Mouse (Mus musculus) adrenal gland, adult 8-10 months (tissue): ENCODE measurements at regions not wholly inside any gene's neighbourhood (a gene's known extent, or its start where the extent isn't known, plus 50 kb on each side); places are given as distances from the start of the nearest gene placed in this dataset.
A peak's percentile ranks its signal among the peaks of the same experiment; 100 is the strongest.
"Not testable (repeated sequence)": the region's sequence is repeated elsewhere in the genome, so short reads cannot be mapped to it uniquely, and the experiment has no call there.

Source experiments
- DNase-seq: peaks from one replicate; pipeline ENCODE4 v3.0.0; 2022

DNA sequence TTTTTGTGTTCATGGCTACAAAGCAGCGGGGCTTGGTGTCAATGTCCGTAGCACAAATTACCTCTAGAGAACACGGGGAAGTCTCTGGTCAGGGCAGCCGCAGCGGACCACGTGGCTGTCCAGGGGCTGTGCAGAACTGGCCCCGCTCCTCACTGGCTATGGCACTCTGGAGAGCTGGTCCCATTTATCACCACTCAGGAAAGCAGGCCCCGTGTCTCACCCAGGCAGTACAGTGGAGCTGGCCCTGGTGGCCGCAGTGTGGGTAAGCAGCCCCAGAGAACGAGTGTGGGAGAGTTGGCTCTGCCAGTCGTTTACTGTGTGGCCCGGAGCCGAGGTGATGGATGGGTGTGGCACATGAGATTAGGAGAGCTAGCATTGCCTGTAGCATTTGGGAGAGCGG lies 163.8 kb downstream of the Csl start:
- DNase-seq = no peak

DNA sequence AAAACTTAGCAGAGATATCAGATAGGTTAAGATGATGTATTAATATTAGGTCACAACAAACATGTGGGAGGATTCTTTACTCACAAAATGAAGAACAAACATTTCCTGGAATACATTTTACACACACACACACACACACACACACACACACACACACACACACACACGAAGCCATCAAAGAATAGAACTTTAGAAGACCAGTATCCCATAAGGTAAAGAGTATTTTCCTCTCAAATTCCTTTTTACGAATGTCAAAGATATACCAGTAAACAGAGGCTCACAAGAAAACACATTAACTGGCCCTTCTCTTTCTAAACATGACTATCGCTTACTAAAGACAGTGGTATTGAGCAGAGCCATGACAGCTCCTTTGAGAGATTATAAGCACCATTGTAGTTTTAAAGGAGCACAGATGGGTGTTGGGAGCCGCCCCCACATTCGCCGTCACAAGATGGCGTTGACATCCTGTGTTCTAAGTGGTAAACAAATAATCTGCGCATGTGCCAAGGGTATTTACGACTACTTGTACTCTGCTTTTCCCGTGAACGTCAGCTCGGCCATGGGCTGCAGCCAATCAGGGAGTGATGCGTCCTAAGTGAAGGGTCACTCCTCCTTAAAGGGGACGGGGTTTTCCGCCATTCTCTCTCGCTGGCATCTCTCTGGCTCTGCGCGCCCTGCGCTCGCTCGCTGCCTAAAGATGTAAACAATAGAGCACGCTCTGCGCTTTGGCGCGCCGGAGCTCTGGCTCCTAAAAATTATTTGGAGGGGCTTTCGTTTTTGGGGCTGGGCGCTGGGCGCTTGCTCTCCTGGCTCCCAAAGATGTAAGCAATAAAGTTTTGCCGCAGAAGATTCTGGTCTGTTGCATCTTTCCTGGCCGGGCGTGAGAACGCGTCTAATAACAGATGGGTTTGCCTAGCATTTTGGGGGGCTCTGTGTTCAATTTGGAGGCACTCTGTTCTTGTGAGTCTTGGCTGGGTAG lies 160.0 kb downstream of the Csl start:
- DNase-seq = not testable (repeated sequence)

DNA sequence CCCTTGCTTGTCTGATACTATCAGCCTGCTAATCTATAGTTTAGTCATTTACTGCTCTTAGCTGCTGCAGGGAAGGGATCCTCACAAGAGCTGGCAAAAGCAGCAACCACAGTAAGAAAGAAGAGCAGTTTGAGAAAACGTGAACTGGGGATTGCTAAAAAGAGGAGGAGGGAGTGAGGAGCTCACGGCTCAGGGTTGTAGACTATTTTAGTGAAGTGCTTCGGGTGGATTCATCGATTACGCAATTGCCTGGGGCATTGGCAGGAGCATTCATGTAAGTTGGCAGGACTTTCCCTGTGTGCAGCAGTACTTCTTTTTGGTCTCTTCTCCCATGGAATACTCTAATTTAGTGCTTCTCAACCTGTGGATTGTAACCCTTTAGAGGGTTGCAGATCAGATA lies 157.1 kb downstream of the Csl start:
- DNase-seq = peak; percentile 28

DNA sequence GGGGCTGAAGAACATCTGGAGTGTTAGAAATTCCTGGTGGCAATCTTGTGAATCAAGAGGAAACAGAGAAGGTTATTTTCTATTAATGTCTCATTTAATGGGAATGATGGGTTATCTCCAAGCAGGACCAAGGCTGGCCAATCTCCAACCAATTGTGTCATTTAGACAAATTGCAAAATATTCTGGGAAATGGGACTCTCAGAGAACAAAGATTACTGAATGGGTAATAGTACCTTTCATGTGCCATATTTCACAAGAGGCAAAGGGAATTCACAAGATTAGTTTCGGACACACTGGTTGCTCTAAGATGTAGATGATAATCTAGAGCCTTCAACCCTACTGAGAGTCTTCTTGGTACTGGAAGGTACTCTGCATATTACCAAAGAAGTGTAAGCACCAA lies 155.3 kb downstream of the Csl start:
- no peak for DNase-seq

DNA sequence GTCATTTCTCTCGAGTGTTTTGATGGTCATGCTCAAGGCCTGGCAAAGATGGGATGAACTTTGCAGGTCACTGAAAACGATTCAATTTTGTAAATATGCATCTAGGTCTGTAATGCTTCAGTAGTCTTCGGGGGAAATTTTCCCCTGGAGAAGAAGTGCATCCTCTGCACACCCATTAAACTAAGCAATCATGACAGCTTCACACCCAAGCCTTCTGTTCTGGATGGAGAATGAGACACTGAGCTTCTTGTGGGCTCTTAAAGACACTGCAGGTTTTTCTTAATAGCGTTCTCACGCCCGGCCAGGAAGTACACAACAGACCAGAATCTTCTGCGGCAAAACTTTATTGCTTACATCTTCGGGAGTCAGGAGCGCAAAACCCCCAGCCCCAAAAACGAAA lies 151.0 kb downstream of the Csl start:
- no peak for DNase-seq

DNA sequence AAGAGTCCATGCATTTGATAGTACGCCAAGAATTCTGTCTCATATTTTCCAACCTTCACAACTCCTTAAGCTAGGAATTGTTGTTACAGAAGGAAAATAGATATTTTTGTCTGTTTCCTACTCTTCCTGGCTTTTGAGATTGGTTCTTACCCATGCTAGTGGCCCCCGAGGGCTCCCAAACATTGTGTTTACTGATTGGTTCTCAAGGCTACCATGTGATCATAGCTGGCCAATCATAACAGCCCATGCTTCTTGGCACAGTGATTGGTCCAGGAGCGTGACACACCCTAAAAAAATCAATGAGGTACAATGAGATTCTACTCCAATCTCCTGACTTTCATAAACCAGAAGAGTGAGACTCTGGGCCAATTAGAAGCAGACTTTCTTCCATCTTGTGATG lies 150.0 kb downstream of the Csl start:
- no peak for DNase-seq

DNA sequence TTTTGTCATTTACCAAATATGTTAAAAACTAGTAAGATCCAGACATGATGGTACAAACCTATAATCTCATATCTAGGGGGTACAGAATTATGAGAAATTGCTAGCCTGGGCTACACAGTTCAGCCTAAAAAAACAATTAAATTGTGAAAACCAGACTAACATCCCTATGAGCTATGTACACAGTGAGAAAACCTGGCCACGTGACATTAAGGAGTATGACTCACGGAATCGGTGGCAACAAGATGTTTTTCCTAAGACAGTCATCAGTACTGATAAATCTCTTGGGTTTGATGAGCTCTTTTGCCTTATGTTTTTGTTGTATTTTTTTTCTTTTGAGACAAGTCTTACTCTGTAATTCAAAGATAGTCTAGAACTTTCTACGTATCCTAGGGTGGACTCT lies 148.6 kb downstream of the Csl start:
- DNase-seq = no peak

DNA sequence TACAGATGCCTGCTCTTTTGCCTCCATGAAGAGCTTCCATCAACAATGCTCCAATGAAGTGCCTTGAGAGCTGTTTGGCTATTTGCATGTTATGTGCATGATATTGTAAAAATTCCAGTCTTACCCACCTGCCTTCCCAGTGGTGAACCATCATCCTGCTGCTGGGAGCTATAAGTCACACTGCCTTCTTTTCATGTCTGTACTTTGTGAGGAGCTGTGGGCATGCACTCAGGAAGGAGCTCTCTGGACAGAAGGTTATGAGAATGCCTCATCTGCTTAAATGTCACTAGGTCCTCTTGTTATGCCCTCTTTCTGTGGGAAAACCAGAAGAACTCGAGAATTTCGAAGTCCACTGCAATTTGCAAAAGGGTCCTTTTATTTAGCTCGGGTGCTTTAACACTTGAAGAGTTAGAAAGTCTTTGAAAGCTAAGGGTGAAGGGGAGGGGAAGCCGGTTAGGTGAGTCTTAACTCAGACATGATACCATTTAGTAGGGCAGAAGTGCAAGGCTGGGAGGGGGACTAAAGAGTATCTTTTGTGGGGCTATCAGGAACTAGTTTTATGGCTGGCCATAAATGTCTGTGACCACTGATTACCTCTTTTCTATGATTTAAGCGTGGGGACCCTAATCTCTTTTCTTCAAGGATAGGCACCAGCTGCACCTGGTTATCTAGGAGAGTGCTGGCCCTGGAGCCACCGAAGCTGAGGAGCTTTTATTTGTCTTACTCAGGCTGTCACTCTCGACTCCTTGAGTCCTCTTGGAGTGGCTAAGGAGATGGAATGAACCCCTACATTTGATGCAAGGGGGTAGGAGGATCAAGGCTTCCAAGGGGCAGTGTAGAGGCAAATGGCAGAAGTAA lies 144.8 kb downstream of the Csl start:
- DNase-seq = no peak

DNA sequence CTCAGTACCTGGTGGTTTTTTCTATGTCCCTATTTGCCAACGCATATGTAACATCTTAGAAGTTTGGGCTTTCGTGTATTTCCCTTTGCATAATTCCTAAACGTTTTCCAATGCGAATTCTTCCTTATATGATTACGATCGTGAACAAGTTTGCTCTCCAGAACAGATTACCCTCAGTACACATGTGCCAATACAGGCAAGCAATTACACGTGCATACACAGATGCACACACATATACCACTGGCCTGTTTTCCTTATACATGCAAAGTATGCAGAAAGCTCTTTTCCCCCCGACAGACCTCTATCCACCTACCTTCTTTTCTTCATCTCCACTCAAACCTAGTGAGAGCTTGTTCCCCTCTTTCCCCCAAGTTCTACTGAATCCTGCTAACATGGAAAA lies 144.1 kb downstream of the Csl start:
- DNase-seq = no peak

DNA sequence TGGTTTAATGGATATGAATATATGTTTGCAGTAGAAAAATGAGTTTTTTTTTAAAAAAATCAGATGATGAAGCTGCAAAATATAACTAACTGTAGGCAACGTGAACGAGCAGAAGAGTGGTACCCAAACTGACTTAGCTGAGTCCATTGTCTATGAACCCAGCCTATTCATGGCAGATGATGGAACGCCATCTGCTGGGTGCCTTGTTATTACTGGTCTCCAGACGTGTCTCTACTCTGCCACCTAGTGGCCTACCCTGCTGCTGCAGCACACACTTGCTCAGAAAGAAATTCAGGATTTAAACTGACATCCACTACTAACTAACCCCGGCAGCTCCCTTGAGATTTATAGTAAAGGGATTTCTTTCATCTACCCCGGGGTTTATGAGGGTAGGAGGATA lies 143.7 kb downstream of the Csl start:
- peak; percentile 71 for DNase-seq

DNA sequence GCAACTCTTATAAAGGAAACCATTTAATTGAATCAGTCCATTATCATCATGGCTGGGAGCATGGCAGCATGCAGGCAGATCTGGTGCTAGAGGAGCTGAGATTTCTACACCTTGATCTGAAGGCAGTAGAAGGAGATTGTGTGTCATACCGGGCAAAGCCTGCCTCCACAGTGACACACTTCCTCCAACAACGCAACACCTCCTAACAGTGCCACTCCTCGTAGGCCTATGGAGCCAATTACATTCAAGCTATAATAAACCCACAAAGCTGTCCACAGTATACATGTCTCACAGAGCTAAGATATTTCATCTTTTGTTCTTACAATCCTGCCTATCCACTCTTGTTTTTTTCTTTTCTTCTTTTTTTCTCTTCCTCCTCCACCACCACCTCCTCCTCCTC lies 141.8 kb downstream of the Csl start:
- DNase-seq = no peak

DNA sequence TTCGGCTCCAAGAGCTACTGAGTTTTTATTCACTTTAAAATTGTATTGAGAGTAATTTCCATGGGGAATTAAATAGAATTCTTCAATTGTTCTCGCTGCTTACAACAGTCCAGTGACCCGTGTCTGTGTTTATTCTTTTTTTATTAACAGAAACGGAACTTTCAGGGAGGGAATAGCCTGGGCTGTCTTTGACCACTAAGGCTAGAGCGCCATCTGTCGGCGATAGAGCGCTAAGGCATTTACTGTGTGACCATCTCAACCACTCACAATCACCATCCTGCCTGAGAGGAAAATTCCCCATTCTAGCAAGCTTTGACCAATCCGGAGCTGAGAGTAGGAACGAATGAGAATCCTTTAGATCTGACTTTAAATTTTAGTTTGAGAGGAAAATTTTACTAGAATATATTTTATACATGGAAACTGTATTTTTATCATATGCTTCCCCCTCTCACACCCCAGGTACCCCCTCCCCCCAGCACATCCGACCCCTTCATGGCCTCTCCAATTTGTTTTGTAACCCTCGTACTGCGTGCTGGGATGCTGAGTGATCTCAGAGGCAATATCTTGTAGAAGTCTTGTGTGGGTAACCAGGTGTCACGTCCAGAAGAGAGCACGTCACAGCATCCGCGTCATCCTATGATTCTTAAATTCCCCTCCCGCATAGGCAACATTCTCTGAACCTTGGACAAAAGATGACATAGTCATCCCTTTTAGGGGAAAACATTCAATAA lies 139.9 kb downstream of the Csl start:
- DNase-seq = peak; percentile 33

DNA sequence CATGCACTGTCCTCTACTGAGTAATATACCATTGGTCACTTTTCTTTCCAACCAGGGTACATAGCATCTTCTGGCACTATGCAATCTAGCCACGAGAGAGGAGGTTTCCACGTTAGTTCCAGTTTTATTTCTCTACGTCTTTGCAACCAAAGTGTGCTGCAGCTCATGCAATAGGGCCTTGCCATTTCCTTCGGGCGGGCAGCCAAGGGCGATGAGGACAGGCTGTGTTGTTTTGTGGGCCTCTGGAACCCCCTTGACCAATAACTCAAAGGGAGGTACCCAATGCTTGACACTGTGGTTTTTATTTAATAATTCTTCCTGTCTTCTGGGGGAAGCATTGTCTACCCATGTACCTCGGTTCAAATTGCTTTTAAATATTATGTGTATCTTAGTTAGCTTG lies 139.0 kb downstream of the Csl start:
- DNase-seq = no peak

DNA sequence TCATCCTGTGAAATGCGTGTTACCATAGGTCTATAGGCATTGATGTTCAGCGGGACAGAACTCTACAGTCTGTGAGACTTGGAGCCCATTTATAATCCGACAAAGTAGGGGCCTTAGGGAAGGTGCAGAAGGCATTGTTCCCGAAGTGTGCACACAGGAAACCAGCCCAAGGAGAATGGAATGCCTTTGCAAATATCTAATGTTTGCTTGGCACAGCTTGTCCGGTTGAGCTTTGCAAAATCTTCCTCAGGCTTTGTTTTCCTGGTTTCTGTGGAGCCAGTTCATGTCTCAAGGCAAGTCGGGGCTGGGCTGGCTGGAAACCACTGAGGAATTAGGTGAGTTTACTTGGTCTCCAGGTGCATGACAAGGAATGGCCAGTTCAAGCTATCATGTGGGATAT lies 132.1 kb downstream of the Csl start:
- DNase-seq = no peak

DNA sequence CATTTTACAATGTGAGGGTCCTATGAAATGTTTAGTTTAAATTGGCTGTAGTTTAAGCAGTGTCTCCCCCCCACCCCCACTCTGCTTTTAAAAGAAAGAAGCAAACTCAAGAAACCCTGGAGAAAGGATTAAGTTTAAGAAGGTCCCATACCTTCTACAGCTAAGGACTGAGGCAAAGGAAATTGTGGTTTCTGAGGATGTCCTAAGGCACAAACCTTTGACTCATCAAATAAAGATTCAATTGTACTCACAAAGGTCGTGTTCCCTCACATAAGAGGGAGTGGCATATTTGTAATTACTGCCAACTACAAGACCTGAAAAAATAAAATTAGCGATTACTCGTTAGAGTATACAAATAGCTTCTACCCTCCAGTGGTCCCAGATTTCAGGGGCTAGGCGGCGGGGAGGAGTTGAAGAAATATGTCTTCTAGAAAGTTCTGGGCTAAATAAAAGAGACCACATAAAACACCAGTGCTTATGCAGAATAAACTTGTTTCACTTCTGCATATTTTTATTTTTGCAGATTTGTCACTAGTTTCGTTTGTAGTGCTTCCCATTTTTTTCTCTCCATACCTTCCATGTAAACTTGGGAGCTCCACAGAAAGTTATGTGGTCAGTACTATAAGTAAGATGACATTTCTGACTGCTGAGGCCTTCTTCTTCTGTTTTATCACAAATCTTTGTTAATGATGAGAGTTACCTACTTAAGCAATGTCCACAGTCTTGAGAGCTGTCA lies 127.0 kb downstream of the Csl start:
- DNase-seq = no peak

DNA sequence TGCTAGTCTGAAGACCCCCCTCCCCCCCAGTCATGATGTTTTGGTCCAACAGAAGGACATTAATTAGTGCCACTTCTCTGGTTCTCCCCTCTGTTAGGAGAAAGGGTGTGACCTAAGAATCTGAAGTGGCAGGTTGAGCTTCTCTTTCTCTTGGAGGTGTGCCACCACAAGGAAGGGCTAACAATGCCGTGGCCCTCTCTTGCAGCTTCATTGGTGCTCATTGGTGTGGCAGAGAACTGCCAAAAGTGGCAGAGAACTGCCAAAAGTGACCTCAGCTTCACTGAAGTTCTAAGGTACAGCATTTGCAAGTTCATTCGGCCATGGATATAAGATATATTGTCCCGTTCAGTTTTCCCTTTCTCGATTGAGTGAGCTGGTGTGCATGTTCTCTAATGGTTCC lies 123.7 kb downstream of the Csl start:
- DNase-seq = no peak

DNA sequence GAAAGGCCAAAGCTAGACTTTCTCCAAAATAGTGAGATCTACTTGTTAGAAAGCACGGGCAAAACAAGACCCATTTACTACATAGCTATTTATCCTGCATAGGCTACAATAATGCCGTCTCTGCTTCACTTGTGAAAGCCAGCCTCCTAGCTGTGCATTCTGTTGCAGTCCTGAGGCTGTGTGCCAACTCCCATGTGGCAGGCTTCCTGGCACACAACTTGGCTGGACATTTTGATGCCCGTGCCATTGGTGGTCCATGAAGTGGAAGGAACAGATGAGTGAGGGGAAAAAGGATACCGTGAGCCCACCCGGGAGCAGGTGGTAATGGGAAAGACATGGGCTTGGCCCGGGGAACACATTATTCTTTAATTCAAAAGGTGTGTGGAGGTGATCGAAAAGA lies 120.4 kb downstream of the Csl start:
- DNase-seq = no peak

DNA sequence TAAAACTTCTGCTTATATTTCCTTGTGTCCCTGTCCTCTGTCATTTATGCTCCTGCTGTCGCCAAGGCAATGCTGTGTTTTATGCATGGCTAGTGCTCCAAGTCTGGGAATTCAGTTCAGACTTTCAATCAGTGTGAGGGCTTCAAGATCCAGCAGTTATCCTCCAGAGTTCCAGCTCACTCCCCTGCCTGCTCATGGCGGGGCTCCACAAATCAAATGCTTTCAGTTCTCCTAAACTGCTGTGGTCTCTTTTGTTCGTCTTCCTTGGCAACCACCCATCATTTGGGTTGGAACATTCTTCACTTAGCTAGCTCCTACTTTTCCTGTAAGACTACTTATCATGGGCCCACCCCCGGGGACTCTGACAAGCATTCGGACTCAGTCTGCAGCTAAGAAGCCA lies 120.0 kb downstream of the Csl start:
- DNase-seq = no peak

DNA sequence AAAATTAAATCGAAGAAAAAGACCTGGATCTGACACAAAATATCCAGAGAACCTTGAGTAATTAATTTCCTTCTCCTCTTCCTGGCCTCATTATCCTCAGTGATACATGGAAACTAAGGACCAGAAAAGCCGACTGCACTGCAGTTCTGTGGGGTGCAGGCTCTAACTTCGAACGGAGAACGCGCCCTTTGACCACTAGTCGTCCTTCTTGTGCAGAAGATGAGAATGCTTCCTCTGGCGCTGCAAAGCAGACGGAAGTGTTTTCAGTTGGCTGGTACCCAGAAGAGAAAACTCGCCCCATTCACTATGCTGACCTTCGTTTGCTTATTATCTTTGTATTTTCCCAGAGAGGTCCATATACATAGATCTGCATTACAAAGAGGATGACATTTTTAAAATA lies 117.7 kb downstream of the Csl start:
- DNase-seq = peak; percentile 40

DNA sequence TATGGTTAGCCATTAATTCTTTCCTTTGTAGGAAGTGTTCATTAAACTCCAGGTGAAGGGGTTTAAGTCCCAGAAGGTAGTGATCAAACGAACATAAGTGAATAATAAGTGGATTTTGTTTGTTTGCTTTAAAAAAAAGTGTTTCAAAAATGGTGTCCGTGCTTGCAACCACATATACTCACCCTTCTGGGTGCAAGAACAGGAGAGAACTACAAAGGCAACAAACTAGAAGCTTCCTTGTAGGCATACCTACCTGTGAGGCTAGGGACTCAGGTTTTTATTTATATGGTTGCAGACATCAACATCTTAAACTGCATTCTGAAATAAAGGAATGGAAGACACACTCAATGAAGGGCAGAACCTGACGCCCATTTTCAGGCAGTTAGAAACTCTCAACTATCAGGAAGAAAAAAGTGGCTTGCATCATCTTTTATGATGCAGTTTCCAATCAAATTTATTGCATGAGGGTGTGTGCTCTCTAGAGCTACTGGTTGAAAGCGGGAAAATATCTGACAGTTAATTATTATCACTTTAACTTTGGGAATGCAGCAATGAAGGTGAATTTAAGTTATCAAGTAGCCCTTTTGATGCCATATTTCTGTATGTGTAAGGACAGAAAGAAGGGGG lies 117.1 kb downstream of the Csl start:
- no peak for DNase-seq

DNA sequence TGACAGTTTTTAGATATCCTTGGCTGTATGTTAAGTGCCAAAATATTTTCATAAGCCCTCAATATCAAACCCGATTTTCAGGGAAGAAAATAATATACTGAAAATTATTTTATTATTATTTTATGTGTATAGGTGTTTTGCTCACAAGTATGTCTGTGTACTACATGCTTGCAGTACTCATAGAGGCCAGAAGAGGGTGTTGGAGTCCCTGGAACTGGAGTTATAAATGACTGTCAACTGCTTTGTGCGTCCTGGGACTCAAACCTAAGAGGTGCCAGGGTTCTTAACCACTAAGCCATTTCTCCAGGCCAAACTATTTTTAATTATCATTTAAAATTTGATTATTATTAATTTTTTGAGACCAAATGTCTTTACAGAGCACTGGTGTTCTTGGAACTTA lies 114.5 kb downstream of the Csl start:
- no peak for DNase-seq

DNA sequence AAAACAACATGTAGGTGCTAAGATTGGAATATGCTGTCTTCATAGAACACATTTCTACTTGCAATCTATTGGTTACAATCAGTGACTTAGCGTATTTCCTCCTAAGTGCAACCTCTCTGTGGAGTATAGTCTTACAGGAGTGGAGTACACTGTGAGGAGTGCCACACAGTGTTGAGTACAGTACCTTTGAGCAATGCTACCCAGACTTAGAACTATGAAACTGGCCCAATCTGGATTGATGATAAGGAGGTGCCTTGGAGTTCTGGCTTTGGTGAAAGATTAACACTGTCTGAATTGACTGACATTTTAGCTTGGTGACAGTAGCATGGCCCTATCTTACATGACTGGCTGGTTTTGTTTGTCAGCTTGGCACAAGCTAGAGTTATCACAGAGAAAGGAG lies 107.4 kb downstream of the Csl start:
- no peak for DNase-seq
